Mouse (Mus musculus): ENCODE measurements around the gene Tmem108.

DNA sequence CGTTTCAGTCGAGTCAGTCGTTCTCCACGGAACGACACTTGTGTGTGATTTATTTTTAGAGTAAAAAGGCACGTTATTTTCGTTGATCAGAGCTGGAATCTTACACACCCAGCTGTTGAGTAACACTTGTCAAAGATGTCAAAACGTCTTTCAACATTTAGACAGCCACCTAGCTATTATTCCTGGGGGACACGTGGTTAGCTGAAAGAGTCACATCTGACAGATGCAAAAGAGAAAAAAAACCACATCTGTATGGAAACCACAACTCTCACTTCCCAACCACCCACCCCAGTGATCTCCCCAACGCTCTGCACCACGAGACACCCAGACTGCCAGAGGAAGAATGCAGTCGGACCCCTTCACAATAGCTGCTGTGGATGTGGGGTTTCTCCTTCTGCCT is 21.5 kb downstream of the Tmem108 start:
- TF ChIP-seq CTCF (IDR thresholded peaks at IDR 0.05; ENCODE audit: control insufficient read depth, insufficient read depth, insufficient read length) (no peak), CEBPB (IDR thresholded peaks at IDR 0.05; ENCODE audit: low read depth) (no peak), MAX (IDR thresholded peaks at IDR 0.05) (no peak), FOSL1 (IDR thresholded peaks at IDR 0.05; ENCODE audit: insufficient read depth, low read length, poor library complexity, severe bottlenecking) (no peak), USF1 (IDR thresholded peaks at IDR 0.05; ENCODE audit: low read depth) (no peak), MYOG (IDR thresholded peaks at IDR 0.05; ENCODE audit: control insufficient read depth, extremely low read depth, insufficient read length) (no peak), MYOD1 (IDR thresholded peaks at IDR 0.05; ENCODE audit: control insufficient read depth, insufficient read length, low read depth) (no peak)

All from C2C12 (cell line).